ENCODE assay signal across 26 mouse cellular contexts in genomic region chr11:102803453-102803852, GRCm38 (mm10). TPM values are rescaled to one million over a fixed set of nuclear protein-coding genes. Genes with fewer than 3 reads are reported as not detected.
DNase-seq lines count a peak whose midpoint lies in the region; ATAC-seq and TF ChIP-seq lines count a peak whose summit lies in the region.
"Had no signal": no experiment of that assay in that cellular context is flagged by ENCODE, and none has a peak within 500 bp of the region (broad histone marks: within the 10 kb centered on the region; RNA-seq: fewer than 3 reads in every experiment).

No protein-coding gene starts in this region.

- no peak overlapping the region for H3K4me2 ChIP-seq in lung, postnatal 0 days (replicated peaks; ENCODE audit: low read depth, low read length)
- H3K4me2 ChIP-seq: embryonic facial prominence, embryonic 12.5 days; forebrain, embryonic 13.5 days; forebrain, embryonic 15.5 days had no signal

- DNase-seq in heart, adult 11 months: peak; percentile 87
- no peak for DNase-seq in heart, postnatal 36 days
- DNase-seq in kidney, postnatal 4 days: peak; percentile 25 to 39
- no peak for DNase-seq in kidney, adult 11 months
- peak; percentile 21 for DNase-seq in lung, postnatal 10 days
- no peak for DNase-seq in lung, postnatal 0 days (ENCODE audit: low spot score)
- DNase-seq in ZHBTc4 (ENCODE audit: low read depth, low spot score): peak; percentile 52
- no peak for DNase-seq in MN1 (ENCODE audit: low spot score)
- DNase-seq: adrenal gland, adult 8-10 months; adrenal gland, postnatal 14 days; adrenal gland, postnatal 36 days; cerebellum, adult 11-12 months; cerebellum, adult 2 months; cerebellum, adult 9-10 months; cerebellum, postnatal 10 days; cerebellum, postnatal 25 days; forebrain, postnatal 0 days had no signal

- H3K27ac ChIP-seq in lung, postnatal 0 days (ENCODE audit: low read length): no peak overlapping the region
- H3K27ac ChIP-seq: embryonic facial prominence, embryonic 10.5 days; embryonic facial prominence, embryonic 12.5 days; forebrain, embryonic 13.5 days; forebrain, embryonic 15.5 days had no signal

- no peak for TF ChIP-seq CTCF in lung, postnatal 0 days (IDR thresholded peaks at IDR 0.05)

- H3K27me3 ChIP-seq in lung, postnatal 0 days (replicated peaks; ENCODE audit: insufficient read depth, low read length): no peaks in the 10 kb centered on the region
- H3K27me3 ChIP-seq: embryonic facial prominence, embryonic 12.5 days; forebrain, embryonic 13.5 days; forebrain, embryonic 15.5 days; Patski had no signal

- H3K9ac ChIP-seq in lung, postnatal 0 days (replicated peaks; ENCODE audit: low read depth): no peak overlapping the region
- H3K9ac ChIP-seq: embryonic facial prominence, embryonic 12.5 days; forebrain, embryonic 13.5 days; forebrain, embryonic 15.5 days; forebrain, postnatal 0 days had no signal

- intact Hi-C loops in heart, postnatal 36 days (cut with DNase I): no loop called here

- H3K4me3 ChIP-seq in lung, postnatal 0 days (ENCODE audit: low read depth, low read length): no peak overlapping the region
- H3K4me3 ChIP-seq: embryonic facial prominence, embryonic 10.5 days; embryonic facial prominence, embryonic 12.5 days; forebrain, embryonic 13.5 days; forebrain, embryonic 15.5 days had no signal

- peaks cover 4% of the 10 kb centered on the region for H3K36me3 ChIP-seq in lung, postnatal 0 days (ENCODE audit: insufficient read depth, low read length)

- no peak for ATAC-seq in lung, postnatal 0 days
- ATAC-seq: activated CD4-positive, CD25-positive, alpha-beta regulatory T cell, adult 4 months; forebrain, embryonic 13.5 days; forebrain, embryonic 15.5 days; forebrain, postnatal 0 days; Patski had no signal

- H3K4me1 ChIP-seq in lung, postnatal 0 days (ENCODE audit: insufficient read depth, low read depth, low read length): no peaks in the 10 kb centered on the region
- H3K4me1 ChIP-seq: embryonic facial prominence, embryonic 10.5 days; forebrain, embryonic 13.5 days had no signal

- H3K9me3 ChIP-seq in lung, postnatal 0 days (ENCODE audit: low read length): no peaks in the 10 kb centered on the region
- H3K9me3 ChIP-seq: embryonic facial prominence, embryonic 10.5 days; embryonic facial prominence, embryonic 12.5 days; forebrain, embryonic 13.5 days; forebrain, embryonic 15.5 days had no signal

- WGBS in lung, postnatal 0 days: 73% methylated on average over 5 of the region's 5 CpGs

- TF ChIP-seq EP300 in lung, postnatal 0 days (IDR thresholded peaks at IDR 0.05): no peak

RNA-seq across cellular contexts. Expression of gene Gjc1, which starts 16.0 kb away (rescaled TPM):
- 10 to 100 TPM; 23.6 to 33.0 TPM for total RNA-seq in heart, postnatal 36 days (2021)
- polyA plus RNA-seq in lung, postnatal 0 days (2015; fragmentation: Nextera tagmentation; extraction: Ambion mirVana): 35.9 and 37.0 TPM in 2 replicates
- total RNA-seq: MEL had no signal

RNA-seq across cellular contexts. Expression of gene Higd1b, which starts 32.2 kb away (rescaled TPM):
- total RNA-seq in heart, postnatal 36 days (2021): 10 to 100 TPM; 12.7 to 17.0 TPM
- 111 and 138 TPM in 2 replicates for polyA plus RNA-seq in lung, postnatal 0 days (2015; fragmentation: Nextera tagmentation; extraction: Ambion mirVana)
- total RNA-seq: MEL had no signal
- polyA plus RNA-seq: activated CD4-positive, CD25-positive, alpha-beta regulatory T cell, adult 4 months; C2C12; embryonic facial prominence, embryonic 10.5 days; embryonic facial prominence, embryonic 12.5 days; forebrain, embryonic 11.5 days; Patski had no signal

RNA-seq across cellular contexts. Expression of gene Adam11, which starts 42.2 kb away (rescaled TPM):
- 1 to 10 TPM; 4.1 to 6.2 TPM for total RNA-seq in heart, postnatal 36 days (2021)
- 0.78 and 1.8 TPM in 2 replicates for polyA plus RNA-seq in lung, postnatal 0 days (2015; fragmentation: Nextera tagmentation; extraction: Ambion mirVana)
- polyA plus RNA-seq: activated CD4-positive, CD25-positive, alpha-beta regulatory T cell, adult 4 months had no signal

Comparison
In these comparisons a context has a peak if more than half of its experiments do, and no peak if none do; other contexts are left out.
1. DNase-seq: peak in heart, adult 11 months (single experiment), kidney, postnatal 4 days (2 of 2), lung, postnatal 10 days (single experiment) and ZHBTc4 (single experiment); none in heart, postnatal 36 days (0 of 2), kidney, adult 11 months (single experiment), lung, postnatal 0 days (single experiment) and MN1 (single experiment).